Mouse (Mus musculus) megakaryocyte-erythroid progenitor cell, adult 5-6 weeks (primary cell): ENCODE data around the gene Tor1aip1. TPM values are rescaled to one million over a fixed set of nuclear protein-coding genes. Genes with fewer than 3 reads are reported as not detected.

ENCODE experiments used
- ATAC-seq: replicated peaks from 2 replicates; pipeline ENCODE4 v1.8.0; 2016; ENCODE audit warnings: mild to moderate bottlenecking, inconsistent platforms; ENCODE audit not compliant: severe bottlenecking, poor library complexity, low FRiP score, low TSS enrichment
- total RNA-seq, 2 experiments: library from RNA; stranded (forward) in 1 of 2; stranded (reverse) in 1 of 2; fragments of 200-1000, 215-1000 nt in 1 of 2; fragments of >200 nt in 1 of 2; fragmentation: Nextera tagmentation in 1 of 2; gene quantifications; 2 replicates each; pipeline ENCODE4 v1.2.3; 2014 to 2017

Tor1aip1 gene
- total RNA-seq, 2 experiments from 2014 or later = 22.6 to 45.5 TPM

GRCm38 (mm10) chr1:156035269-156035929, 881 bp downstream of the Tor1aip1 start, which contains the start of gene Tor1aip2:
Tor1aip2 (plus strand) TSS chr1:156035403.
- peak; percentile 38 for ATAC-seq

GRCm38 (mm10) chr1:156034661-156035060, 1.6 kb downstream of the Tor1aip1 start:
- no peak for ATAC-seq

- no peak for ATAC-seq
Observed at GRCm38 (mm10) chr1:156033921-156034320, 2.4 kb downstream of the Tor1aip1 start.

GRCm38 (mm10) chr1:156028340-156028975, 7.8 kb downstream of the Tor1aip1 start:
- ATAC-seq = no peak

- ATAC-seq = no peak
Observed at GRCm38 (mm10) chr1:156027849-156028248, 8.4 kb downstream of the Tor1aip1 start.

GRCm38 (mm10) chr1:156024831-156025503, 11.3 kb downstream of the Tor1aip1 start:
- no peak for ATAC-seq

GRCm38 (mm10) chr1:156020402-156020801, 15.9 kb downstream of the Tor1aip1 start:
- ATAC-seq = no peak

- no peak for ATAC-seq
Observed at GRCm38 (mm10) chr1:156019800-156020199, 16.5 kb downstream of the Tor1aip1 start.

GRCm38 (mm10) chr1:156009003-156009402, 27.3 kb downstream of the Tor1aip1 start:
- no peak for ATAC-seq

- ATAC-seq = no peak
Observed at GRCm38 (mm10) chr1:156005906-156006305, 30.4 kb downstream of the Tor1aip1 start.

- no peak for ATAC-seq
Observed at GRCm38 (mm10) chr1:156003201-156003935, 32.9 kb downstream of the Tor1aip1 start.

- no peak for ATAC-seq
Observed at GRCm38 (mm10) chr1:156002366-156002765, 33.9 kb downstream of the Tor1aip1 start.

- no peak; the same call in 1 of the 2 replicates for ATAC-seq
Observed at GRCm38 (mm10) chr1:155995612-155996011, 40.7 kb downstream of the Tor1aip1 start.

GRCm38 (mm10) chr1:155994524-155994923, 41.8 kb downstream of the Tor1aip1 start:
- no peak for ATAC-seq

- no peak for ATAC-seq
Observed at GRCm38 (mm10) chr1:155990391-155990790, 45.9 kb downstream of the Tor1aip1 start.

GRCm38 (mm10) chr1:155989387-155989786, 46.9 kb downstream of the Tor1aip1 start:
- no peak for ATAC-seq

GRCm38 (mm10) chr1:155987625-155988024, 48.7 kb downstream of the Tor1aip1 start:
- no peak for ATAC-seq

- no peak for ATAC-seq
Observed at GRCm38 (mm10) chr1:155974931-155975330, 61.3 kb downstream of the Tor1aip1 start.

- ATAC-seq = peak; percentile 38
Observed at GRCm38 (mm10) chr1:155973719-155974379, 62.4 kb downstream of the Tor1aip1 start.
